Mouse (Mus musculus) cortical plate, adult 2 months (tissue): ENCODE results near the gene Smox.

Source experiments
- CTCF ChIP-seq: fragments of 200-500 bp; IDR thresholded peaks from 2 replicates; pipeline ENCODE4 v1.5.1; 2011; ENCODE audit warnings: mild to moderate bottlenecking, control low read depth, low read length; ENCODE audit not compliant: insufficient read depth; ENCODE audit errors: extremely low read depth
- POLR2A ChIP-seq: fragments of 200-500 bp; IDR thresholded peaks from 2 replicates; pipeline ENCODE4 v1.6.1; 2011; ENCODE audit warnings: mild to moderate bottlenecking, low read length, control low read depth; ENCODE audit not compliant: insufficient read depth; ENCODE audit errors: extremely low read depth

- no peak for TF ChIP-seq CTCF
- peak; percentile 15; the same call in 1 of the 2 replicates for TF ChIP-seq POLR2A
Observed at GRCm38 (mm10) chr2:131541686-131542085, 50.4 kb downstream of the Smox start.
